Mouse (Mus musculus): Measurements from ENCODE around the gene Olfr147. TPM values are rescaled to one million over a fixed set of nuclear protein-coding genes. Genes with fewer than 3 reads are reported as not detected.

Gene Olfr147
- polyA plus RNA-seq, 1 experiment from 2014 or later: not detected

DNA sequence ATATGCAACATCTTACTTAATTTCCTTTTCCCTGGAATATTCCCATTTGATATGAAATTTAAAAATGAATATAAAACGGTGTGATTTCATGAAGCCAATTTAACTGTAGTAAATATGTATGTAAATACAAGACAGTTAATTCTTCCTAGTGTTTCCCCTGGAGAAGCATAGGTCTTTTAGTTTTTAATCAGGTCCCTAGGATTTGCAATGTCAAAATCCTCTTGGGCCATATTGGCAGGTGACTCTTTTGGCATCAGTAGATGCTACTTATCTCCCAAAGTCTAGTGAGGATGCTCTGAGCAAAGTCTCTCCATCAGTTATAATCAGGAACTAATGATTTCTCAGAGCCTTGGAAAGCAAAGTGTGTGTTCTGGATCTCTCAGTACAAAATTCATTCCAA, 27.7 kb downstream of the Olfr147 start, which contains the start of gene Olfr901:
Olfr901 (plus strand) TSS at position 301 of the 400 bp plus-strand sequence.
- TF ChIP-seq CTCF (IDR thresholded peaks at IDR 0.05; ENCODE audit: low read depth): no peak
- Histone ChIP-seq H3K27ac (ENCODE audit: low read depth, low read length) (no peak within 1 kb of the TSS), H3K36me3 (ENCODE audit: control insufficient read depth, insufficient read depth) (no peaks in the 10 kb centered on the region), H3K9ac (ENCODE audit: low read depth, low read length) (no peak within 1 kb of the TSS), H3K4me2 (replicated peaks; ENCODE audit: low read depth) (no peak within 1 kb of the TSS), H3K27me3 (replicated peaks; ENCODE audit: control insufficient read depth, insufficient read depth, low read length) (no peaks in the 10 kb centered on the region), H3K9me3 (ENCODE audit: control insufficient read depth) (no peaks in the 10 kb centered on the region), H3K4me1 (replicated peaks; ENCODE audit: control insufficient read depth, insufficient read depth, low read length) (no peaks in the 10 kb centered on the region), H3K4me3 (ENCODE audit: low read depth, low read length) (no peak within 1 kb of the TSS)
- 91% methylated on average over 1 of the region's 1 CpGs for WGBS
- ATAC-seq: no peak

GRCm38 (mm10) chr9:38447352-38447751, 45.9 kb downstream of the Olfr147 start, which contains the start of gene Olfr902:
Gene Olfr902 (plus strand): TSS chr9:38447652.
- Histone ChIP-seq H3K4me1 (replicated peaks; ENCODE audit: control insufficient read depth, insufficient read depth, low read length) (no peaks in the 10 kb centered on the region), H3K36me3 (ENCODE audit: control insufficient read depth, insufficient read depth) (no peaks in the 10 kb centered on the region), H3K27ac (ENCODE audit: low read depth, low read length) (no peak within 1 kb of the TSS), H3K9ac (ENCODE audit: low read depth, low read length) (no peak within 1 kb of the TSS), H3K9me3 (ENCODE audit: control insufficient read depth) (no peaks in the 10 kb centered on the region), H3K27me3 (replicated peaks; ENCODE audit: control insufficient read depth, insufficient read depth, low read length) (no peaks in the 10 kb centered on the region), H3K4me2 (replicated peaks; ENCODE audit: low read depth) (no peak within 1 kb of the TSS), H3K4me3 (ENCODE audit: low read depth, low read length) (no peak within 1 kb of the TSS)
- 83% methylated on average over 5 of the region's 5 CpGs for WGBS
- no peak for ATAC-seq
- no peak for TF ChIP-seq CTCF (IDR thresholded peaks at IDR 0.05; ENCODE audit: low read depth)

Other genes starting within 250 kb of the Olfr147 start
- not detected in 2 replicates for gene Olfr891, start 220.9 kb upstream of the Olfr147 start, polyA plus RNA-seq (2015; fragmentation: Nextera tagmentation; extraction: Ambion mirVana)
- not detected in 2 replicates for gene Olfr893, start 193.3 kb upstream of the Olfr147 start, polyA plus RNA-seq (2015; fragmentation: Nextera tagmentation; extraction: Ambion mirVana)
- gene Olfr894, start 183.6 kb upstream of the Olfr147 start, polyA plus RNA-seq (2015; fragmentation: Nextera tagmentation; extraction: Ambion mirVana): not detected in 2 replicates
- not detected in 2 replicates for gene Olfr143, start 148.9 kb upstream of the Olfr147 start, polyA plus RNA-seq (2015; fragmentation: Nextera tagmentation; extraction: Ambion mirVana)
- gene Olfr895, start 133.8 kb upstream of the Olfr147 start, polyA plus RNA-seq (2015; fragmentation: Nextera tagmentation; extraction: Ambion mirVana): not detected in 2 replicates
- not detected in 2 replicates for gene Olfr896-ps1, start 110.6 kb upstream of the Olfr147 start, polyA plus RNA-seq (2015; fragmentation: Nextera tagmentation; extraction: Ambion mirVana)
- not detected in 2 replicates for gene Olfr25, start 72.6 kb upstream of the Olfr147 start, polyA plus RNA-seq (2015; fragmentation: Nextera tagmentation; extraction: Ambion mirVana)
- gene Olfr898, start 53.3 kb upstream of the Olfr147 start, polyA plus RNA-seq (2015; fragmentation: Nextera tagmentation; extraction: Ambion mirVana): not detected in 2 replicates
- gene Olfr250, start 34.8 kb upstream of the Olfr147 start, polyA plus RNA-seq (2015; fragmentation: Nextera tagmentation; extraction: Ambion mirVana): not detected in 2 replicates
- not detected in 2 replicates for gene Olfr251, start 24.6 kb upstream of the Olfr147 start, polyA plus RNA-seq (2015; fragmentation: Nextera tagmentation; extraction: Ambion mirVana)
- gene Olfr901, start 27.8 kb downstream of the Olfr147 start, polyA plus RNA-seq (2015; fragmentation: Nextera tagmentation; extraction: Ambion mirVana): not detected in 2 replicates
- gene Olfr902, start 46.0 kb downstream of the Olfr147 start, polyA plus RNA-seq (2015; fragmentation: Nextera tagmentation; extraction: Ambion mirVana): not detected in 2 replicates
- gene Olfr904, start 61.4 kb downstream of the Olfr147 start, polyA plus RNA-seq (2015; fragmentation: Nextera tagmentation; extraction: Ambion mirVana): not detected in 2 replicates
- not detected in 2 replicates for gene Olfr905, start 69.4 kb downstream of the Olfr147 start, polyA plus RNA-seq (2015; fragmentation: Nextera tagmentation; extraction: Ambion mirVana)
- gene Olfr906, start 85.4 kb downstream of the Olfr147 start, polyA plus RNA-seq (2015; fragmentation: Nextera tagmentation; extraction: Ambion mirVana): not detected in 2 replicates
- gene Olfr907, start 94.1 kb downstream of the Olfr147 start, polyA plus RNA-seq (2015; fragmentation: Nextera tagmentation; extraction: Ambion mirVana): not detected in 2 replicates
- gene Olfr911-ps1, start 119.9 kb downstream of the Olfr147 start, polyA plus RNA-seq (2015; fragmentation: Nextera tagmentation; extraction: Ambion mirVana): not detected in 2 replicates
- not detected in 2 replicates for gene Olfr910, start 136.2 kb downstream of the Olfr147 start, polyA plus RNA-seq (2015; fragmentation: Nextera tagmentation; extraction: Ambion mirVana)
- not detected in 2 replicates for gene Olfr912, start 178.5 kb downstream of the Olfr147 start, polyA plus RNA-seq (2015; fragmentation: Nextera tagmentation; extraction: Ambion mirVana)
- gene Olfr913, start 191.1 kb downstream of the Olfr147 start, polyA plus RNA-seq (2015; fragmentation: Nextera tagmentation; extraction: Ambion mirVana): not detected in 2 replicates
- not detected in 2 replicates for gene Olfr914, start 203.4 kb downstream of the Olfr147 start, polyA plus RNA-seq (2015; fragmentation: Nextera tagmentation; extraction: Ambion mirVana)

Data from intestine, postnatal 0 days (tissue).